Mouse (Mus musculus): ENCODE measurements around the gene Ghrhr. TPM values are rescaled to one million over a fixed set of nuclear protein-coding genes. Genes with fewer than 3 reads are reported as not detected.

The Ghrhr gene
- not detected for polyA plus RNA-seq (2014; fragmentation: Illumina TruSeq; extraction: RNeasy Lipid Tissue Mini Kit (QIAGEN cat#74804); ENCODE audit: low read depth, low replicate concordance)

DNA sequence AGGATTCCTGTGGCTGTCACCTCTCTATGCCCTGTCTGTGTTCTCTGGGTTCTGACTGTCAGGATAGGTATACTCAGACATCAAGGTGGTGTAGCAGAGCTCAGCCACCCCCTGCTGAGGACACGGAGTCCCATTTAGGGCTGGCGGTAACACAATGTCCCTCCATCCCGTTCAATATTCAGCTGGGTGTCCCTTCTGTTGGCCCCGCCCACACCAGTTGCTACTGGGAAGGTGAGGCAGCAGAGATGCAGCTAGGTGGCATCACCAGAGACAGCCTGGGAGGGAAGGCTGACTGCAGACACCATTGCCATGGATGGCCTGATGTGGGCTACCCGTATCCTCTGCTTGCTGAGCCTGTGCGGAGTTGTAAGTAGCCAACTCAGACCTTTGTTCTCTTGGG is at the start of gene Ghrhr:
Gene Ghrhr, plus strand, starts transcription at position 220 of the 400 bp plus-strand sequence.

DNA sequence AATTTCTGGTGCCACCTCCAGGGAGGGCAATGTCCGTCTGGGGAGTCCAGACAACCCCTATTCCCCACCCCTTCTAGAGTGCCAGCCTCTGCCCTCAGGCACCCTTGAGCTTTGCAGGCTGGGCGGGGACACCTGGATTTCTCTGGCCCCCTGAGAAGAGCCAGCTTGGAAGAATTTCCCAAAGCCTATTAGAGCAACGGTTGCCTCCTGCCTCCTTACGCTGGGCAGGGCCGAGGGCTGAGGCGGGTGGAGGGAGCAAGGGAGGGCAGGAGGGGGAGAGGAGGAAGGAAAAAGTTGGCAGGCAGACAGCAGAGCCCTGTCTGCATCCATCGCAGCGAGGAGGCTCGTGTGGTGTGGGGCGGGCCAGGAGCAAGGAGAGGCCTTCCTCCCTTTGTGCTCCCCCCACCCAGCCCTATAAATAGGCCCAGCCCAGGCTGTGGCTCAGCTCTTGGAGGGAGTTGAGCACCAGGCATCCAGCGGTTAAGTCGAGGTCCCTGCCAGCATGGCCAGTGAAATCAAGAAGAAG is 40.0 kb upstream of the Ghrhr start, which contains the start of gene Aqp1:
Gene Aqp1, plus strand, starts transcription at position 444 of the 526 bp plus-strand sequence.

Other genes with a start within 250 kb of the Ghrhr start
- gene Crhr2, start 243.3 kb upstream of the Ghrhr start, polyA plus RNA-seq (2014; fragmentation: Illumina TruSeq; extraction: RNeasy Lipid Tissue Mini Kit (QIAGEN cat#74804); ENCODE audit: low read depth, low replicate concordance): not detected
- not detected for gene Inmt, start 201.3 kb upstream of the Ghrhr start, polyA plus RNA-seq (2014; fragmentation: Illumina TruSeq; extraction: RNeasy Lipid Tissue Mini Kit (QIAGEN cat#74804); ENCODE audit: low read depth, low replicate concordance)
- gene Mindy4, start 172.9 kb upstream of the Ghrhr start, polyA plus RNA-seq (2014; fragmentation: Illumina TruSeq; extraction: RNeasy Lipid Tissue Mini Kit (QIAGEN cat#74804); ENCODE audit: low read depth, low replicate concordance): 33.0 TPM
- gene Aqp1, start 39.9 kb upstream of the Ghrhr start, polyA plus RNA-seq (2014; fragmentation: Illumina TruSeq; extraction: RNeasy Lipid Tissue Mini Kit (QIAGEN cat#74804); ENCODE audit: low read depth, low replicate concordance): 0.27 TPM
- gene Adcyap1r1, start 75.7 kb downstream of the Ghrhr start, polyA plus RNA-seq (2014; fragmentation: Illumina TruSeq; extraction: RNeasy Lipid Tissue Mini Kit (QIAGEN cat#74804); ENCODE audit: low read depth, low replicate concordance): 0.14 TPM

Data from testis, adult 10 weeks (tissue).